Comparison of ENCODE assay signal across 16 mouse cellular contexts in the genomic region with DNA sequence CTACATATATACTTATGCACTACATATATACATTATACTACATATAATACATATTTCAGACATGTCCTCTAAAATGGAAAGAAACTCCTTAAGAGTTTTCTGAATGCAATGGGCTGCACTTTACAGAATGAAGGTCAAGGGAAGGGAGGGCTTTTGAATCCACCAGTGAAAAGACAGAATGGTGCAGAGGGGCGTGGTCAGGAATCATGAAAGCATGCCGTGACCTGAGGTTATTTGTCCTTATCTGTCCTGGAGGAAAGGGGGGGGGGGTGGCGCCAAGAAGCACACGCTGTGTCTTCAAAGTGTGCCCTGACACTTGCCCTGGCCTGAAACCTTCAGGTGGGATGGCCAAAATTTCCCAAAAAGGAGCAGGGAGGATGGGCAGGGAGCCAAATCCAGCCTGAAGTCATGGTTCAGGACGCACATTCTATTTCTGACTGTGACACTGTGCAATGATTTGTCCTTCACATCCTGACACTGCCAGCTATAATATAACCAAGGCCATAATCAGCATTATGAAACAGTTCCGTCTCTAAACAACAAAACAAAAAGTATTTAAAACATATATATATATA. TPM values are rescaled to one million over a fixed set of nuclear protein-coding genes. Genes with fewer than 3 reads are reported as not detected.
DNase-seq lines count a peak whose midpoint lies in the region; ATAC-seq lines count a peak whose summit lies in the region.
"Had no signal": no experiment of that assay in that cellular context is flagged by ENCODE, and none has a peak within 500 bp of the region (broad histone marks: within the 10 kb centered on the region; RNA-seq: fewer than 3 reads in every experiment).

No protein-coding gene starts in this region.

- ATAC-seq in megakaryocyte progenitor cell, adult 5-6 weeks (replicated peaks; ENCODE audit: poor library complexity) = peak; percentile 42; the same call in 1 of the 2 replicates
- ATAC-seq in liver, embryonic 11.5 days (replicated peaks; ENCODE audit: low FRiP score) = no peak
- ATAC-seq: Patski had no signal

- no peaks in the 10 kb centered on the region for H3K9me3 ChIP-seq in heart, embryonic 10.5 days
- H3K9me3 ChIP-seq in liver, embryonic 11.5 days (ENCODE audit: control insufficient read depth, low read length) = no peaks in the 10 kb centered on the region
- H3K9me3 ChIP-seq: limb, embryonic 13.5 days; lung, embryonic 15.5 days; stomach, embryonic 15.5 days had no signal

- peaks cover 72% of the 10 kb centered on the region for H3K4me1 ChIP-seq in heart, embryonic 10.5 days
- no peaks in the 10 kb centered on the region for H3K4me1 ChIP-seq in liver, embryonic 11.5 days (replicated peaks; ENCODE audit: control insufficient read depth, insufficient read depth, low read length)
- H3K4me1 ChIP-seq: lung, embryonic 15.5 days; stomach, embryonic 15.5 days had no signal

- WGBS in heart, embryonic 10.5 days = 35% methylated on average over 6 of the region's 6 CpGs
- 48% methylated on average over 6 of the region's 6 CpGs for WGBS in liver, embryonic 11.5 days

- no peak overlapping the region for H3K9ac ChIP-seq in liver, embryonic 11.5 days (ENCODE audit: low read depth, low read length)
- H3K9ac ChIP-seq: limb, embryonic 13.5 days; lung, embryonic 15.5 days; stomach, embryonic 15.5 days had no signal

- no peak overlapping the region for H3K4me2 ChIP-seq in liver, embryonic 11.5 days
- H3K4me2 ChIP-seq: limb, embryonic 13.5 days; lung, embryonic 15.5 days; midbrain, embryonic 11.5 days; stomach, embryonic 15.5 days had no signal

- peak; percentile 27 for DNase-seq in R1 (ENCODE audit: low read depth, low spot score)
- DNase-seq in adrenal gland, postnatal 10 days = peak; percentile 62
- DNase-seq in heart, embryonic 10.5 days (ENCODE audit: low spot score) = no peak
- no peak for DNase-seq in thymus, adult 18-20 months
- no peak for DNase-seq in liver, embryonic 11.5 days (ENCODE audit: low spot score)
- no peak for DNase-seq in lung, postnatal 4 days
- DNase-seq: cerebellum, adult 8-10 months; kidney, adult 8-10 months; right cerebral cortex, postnatal 4 days had no signal

- H3K27ac ChIP-seq in heart, embryonic 10.5 days = peak overlapping the region; percentile 60; the same call in 1 of the 2 replicates
- H3K27ac ChIP-seq in liver, embryonic 11.5 days (ENCODE audit: low read depth, low read length) = no peak overlapping the region
- H3K27ac ChIP-seq: limb, embryonic 13.5 days; lung, embryonic 15.5 days; stomach, embryonic 15.5 days had no signal

- peaks cover 17% of the 10 kb centered on the region; the same call in 1 of the 2 replicates for H3K36me3 ChIP-seq in heart, embryonic 10.5 days
- no peaks in the 10 kb centered on the region for H3K36me3 ChIP-seq in liver, embryonic 11.5 days (ENCODE audit: control insufficient read depth, insufficient read depth, low read length)
- H3K36me3 ChIP-seq: limb, embryonic 13.5 days; lung, embryonic 15.5 days; stomach, embryonic 15.5 days had no signal

- H3K4me3 ChIP-seq in heart, embryonic 10.5 days = no peak overlapping the region; the same call in 1 of the 2 replicates
- no peak overlapping the region for H3K4me3 ChIP-seq in liver, embryonic 11.5 days (ENCODE audit: low read depth, low read length)
- H3K4me3 ChIP-seq: limb, embryonic 13.5 days; lung, embryonic 15.5 days; stomach, embryonic 15.5 days had no signal

- H3K27me3 ChIP-seq in heart, embryonic 10.5 days (ENCODE audit: insufficient read depth, poor library complexity, severe bottlenecking) = no peaks in the 10 kb centered on the region
- no peaks in the 10 kb centered on the region for H3K27me3 ChIP-seq in liver, embryonic 11.5 days (replicated peaks; ENCODE audit: control insufficient read depth, insufficient read depth, low read length)
- H3K27me3 ChIP-seq: CH12.LX; limb, embryonic 13.5 days; lung, embryonic 15.5 days; Patski; stomach, embryonic 15.5 days had no signal

RNA-seq across cellular contexts. Expression of a gene that starts 23.3 kb away (rescaled TPM):
- 100 to 1,000 TPM in 1 of 2 experiments, 10 to 100 TPM in 1; 43.7 to 240 TPM for total RNA-seq in adrenal gland, postnatal 10 days (2021)
- polyA plus RNA-seq in heart, embryonic 10.5 days (2016; fragmentation: Nextera tagmentation; extraction: Ambion mirVana) = 647 and 1,387 TPM in 2 replicates
- total RNA-seq in megakaryocyte progenitor cell, adult 5-6 weeks (2015) = 0.10 and 0.20 TPM in 2 replicates
- not detected in 2 replicates for total RNA-seq in megakaryocyte progenitor cell, adult 5-6 weeks (2017)
- polyA plus RNA-seq in liver, embryonic 11.5 days (2014; fragmentation: Nextera tagmentation; extraction: Ambion mirVana) = 2.0 and 7.2 TPM in 2 replicates
- total RNA-seq: CH12.LX had no signal

RNA-seq across cellular contexts. Expression of a gene that starts 59.4 kb away (rescaled TPM):
- total RNA-seq in adrenal gland, postnatal 10 days (2021) = 10 to 100 TPM; 16.4 to 23.7 TPM
- 16.5 and 20.9 TPM in 2 replicates for polyA plus RNA-seq in heart, embryonic 10.5 days (2016; fragmentation: Nextera tagmentation; extraction: Ambion mirVana)
- total RNA-seq in megakaryocyte progenitor cell, adult 5-6 weeks (2015) = 23.8 and 24.4 TPM in 2 replicates
- 36.5 and 42.5 TPM in 2 replicates for total RNA-seq in megakaryocyte progenitor cell, adult 5-6 weeks (2017)
- polyA plus RNA-seq in liver, embryonic 11.5 days (2014; fragmentation: Nextera tagmentation; extraction: Ambion mirVana) = 18.2 and 21.5 TPM in 2 replicates

Comparison
In these comparisons a context has a peak if more than half of its experiments do, and no peak if none do; other contexts are left out.
1. DNase-seq: peak in R1 (single experiment) and adrenal gland, postnatal 10 days (single experiment); none in heart, embryonic 10.5 days (single experiment), thymus, adult 18-20 months (0 of 2), liver, embryonic 11.5 days (single experiment) and lung, postnatal 4 days (0 of 2).
2. RNA of a gene that starts 23.3 kb away (total RNA-seq): 43.7 to 240 TPM in adrenal gland, postnatal 10 days; 0.10 to 0.20 TPM in megakaryocyte progenitor cell, adult 5-6 weeks; every median in the first group is over 10 times any median in the second.